In the genomic region with DNA sequence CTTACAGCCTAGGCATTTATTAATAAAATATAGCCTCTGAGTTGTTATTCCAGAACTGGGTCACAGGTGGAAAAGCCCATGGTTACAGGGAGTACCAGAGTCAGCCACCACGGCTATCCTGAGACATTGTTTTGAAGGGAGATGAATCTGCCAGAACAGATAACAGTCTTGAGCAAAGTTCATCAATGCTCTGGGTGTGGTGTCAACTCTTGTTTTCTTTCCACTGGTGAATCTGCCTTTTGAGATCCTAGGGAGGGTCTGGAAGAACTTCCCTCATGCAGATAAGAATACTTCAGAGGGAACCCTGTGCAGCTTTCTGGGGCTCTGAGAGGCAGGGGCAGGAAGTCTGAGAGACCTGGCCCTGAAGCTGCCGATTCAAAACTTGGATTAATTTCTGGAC, we compare ENCODE assay signal across 31 mouse cellular contexts. TPM values are rescaled to one million over a fixed set of nuclear protein-coding genes. Genes with fewer than 3 reads are reported as not detected.
DNase-seq lines count a peak whose midpoint lies in the region; ATAC-seq and TF ChIP-seq lines count a peak whose summit lies in the region.
"Had no signal": no experiment of that assay in that cellular context is flagged by ENCODE, and none has a peak within 500 bp of the region (broad histone marks: within the 10 kb centered on the region; RNA-seq: fewer than 3 reads in every experiment).

No protein-coding gene starts in this region.

- H3K4me1 ChIP-seq in liver, embryonic 11.5 days (replicated peaks; ENCODE audit: control insufficient read depth, insufficient read depth, low read length): no peaks in the 10 kb centered on the region
- H3K4me1 ChIP-seq in liver, postnatal 0 days (ENCODE audit: insufficient read depth): no peaks in the 10 kb centered on the region
- peaks cover 3% of the 10 kb centered on the region; the same call in 1 of the 2 replicates for H3K4me1 ChIP-seq in lung, adult 2 months (ENCODE audit: control insufficient read depth, insufficient read depth, low read length)
- H3K4me1 ChIP-seq: embryonic facial prominence, embryonic 13.5 days; embryonic facial prominence, embryonic 15.5 days; forebrain, embryonic 10.5 days; forebrain, embryonic 12.5 days had no signal

- H3K4me3 ChIP-seq in liver, embryonic 11.5 days (ENCODE audit: low read depth, low read length): no peak overlapping the region
- H3K4me3 ChIP-seq in liver, postnatal 0 days (ENCODE audit: low read depth, low read length): no peak overlapping the region
- no peak overlapping the region for H3K4me3 ChIP-seq in lung, adult 2 months (replicated peaks; ENCODE audit: extremely low read depth, low read depth, low read length)
- H3K4me3 ChIP-seq: embryonic facial prominence, embryonic 13.5 days; embryonic facial prominence, embryonic 15.5 days; erythroblast, embryonic 14.5 days; forebrain, embryonic 10.5 days; forebrain, embryonic 12.5 days had no signal

- H3K36me3 ChIP-seq in liver, embryonic 11.5 days (ENCODE audit: control insufficient read depth, insufficient read depth, low read length): no peaks in the 10 kb centered on the region
- no peaks in the 10 kb centered on the region for H3K36me3 ChIP-seq in liver, postnatal 0 days (replicated peaks; ENCODE audit: insufficient read depth, low read length)
- H3K36me3 ChIP-seq: embryonic facial prominence, embryonic 13.5 days; embryonic facial prominence, embryonic 15.5 days; forebrain, embryonic 10.5 days; forebrain, embryonic 12.5 days; G1E had no signal

- peak; percentile 67 for ATAC-seq in liver, embryonic 11.5 days (replicated peaks; ENCODE audit: low FRiP score)
- no peak for ATAC-seq in liver, postnatal 0 days
- ATAC-seq: activated CD4-positive, CD25-positive, alpha-beta regulatory T cell, adult 4 months; CD4-positive, CD25-positive, alpha-beta regulatory T cell, adult 4 months; forebrain, embryonic 14.5 days; Patski had no signal

- TF ChIP-seq POLR2A in lung, adult 2 months (IDR thresholded peaks at IDR 0.05; ENCODE audit: borderline replicate concordance, extremely low read depth, low read depth, low read length): no peak

- no peaks in the 10 kb centered on the region for H3K9me3 ChIP-seq in liver, embryonic 11.5 days (ENCODE audit: control insufficient read depth, low read length)
- no peaks in the 10 kb centered on the region for H3K9me3 ChIP-seq in liver, postnatal 0 days (ENCODE audit: low read length)
- H3K9me3 ChIP-seq: embryonic facial prominence, embryonic 13.5 days; embryonic facial prominence, embryonic 15.5 days; forebrain, embryonic 10.5 days; forebrain, embryonic 12.5 days had no signal

- intact Hi-C loops in heart, postnatal 14 days (cut with DNase I): no loop called here

- TF ChIP-seq CTCF in liver, postnatal 0 days (IDR thresholded peaks at IDR 0.05; ENCODE audit: low read depth): no peak
- TF ChIP-seq CTCF in lung, adult 2 months (IDR thresholded peaks at IDR 0.05; ENCODE audit: insufficient read depth, low read length): no peak

- no peak overlapping the region for H3K9ac ChIP-seq in liver, embryonic 11.5 days (ENCODE audit: low read depth, low read length)
- H3K9ac ChIP-seq in liver, postnatal 0 days (replicated peaks): no peak overlapping the region
- H3K9ac ChIP-seq: embryonic facial prominence, embryonic 13.5 days; embryonic facial prominence, embryonic 15.5 days; forebrain, embryonic 12.5 days had no signal

- no peak overlapping the region for H3K4me2 ChIP-seq in liver, embryonic 11.5 days
- H3K4me2 ChIP-seq in liver, postnatal 0 days (ENCODE audit: low read depth, low read length): no peak overlapping the region
- H3K4me2 ChIP-seq: embryonic facial prominence, embryonic 13.5 days; embryonic facial prominence, embryonic 15.5 days; forebrain, embryonic 12.5 days had no signal

- H3K27me3 ChIP-seq in liver, embryonic 11.5 days (replicated peaks; ENCODE audit: control insufficient read depth, insufficient read depth, low read length): no peaks in the 10 kb centered on the region
- no peaks in the 10 kb centered on the region for H3K27me3 ChIP-seq in liver, postnatal 0 days (ENCODE audit: insufficient read depth, low read length)
- H3K27me3 ChIP-seq: CH12.LX; embryonic facial prominence, embryonic 13.5 days; embryonic facial prominence, embryonic 15.5 days; forebrain, embryonic 12.5 days; Patski had no signal

- no peak overlapping the region for H3K27ac ChIP-seq in liver, embryonic 11.5 days (ENCODE audit: low read depth, low read length)
- H3K27ac ChIP-seq in liver, postnatal 0 days (ENCODE audit: low read depth): no peak overlapping the region
- H3K27ac ChIP-seq: embryonic facial prominence, embryonic 13.5 days; embryonic facial prominence, embryonic 15.5 days; forebrain, embryonic 10.5 days; forebrain, embryonic 12.5 days had no signal

- no peak for TF ChIP-seq EP300 in liver, postnatal 0 days (IDR thresholded peaks at IDR 0.05; ENCODE audit: low read depth)

- peak; percentile 87 for DNase-seq in heart, adult 11 months
- DNase-seq in heart, postnatal 14 days: no peak
- no peak for DNase-seq in liver, embryonic 11.5 days (ENCODE audit: low spot score)
- no peak for DNase-seq in liver, postnatal 0 days
- peak; percentile 14 for DNase-seq in lung, postnatal 10 days
- no peak for DNase-seq in lung, adult 2 months
- DNase-seq in lung, postnatal 36 days: peak; percentile 51
- no peak for DNase-seq in lung, adult 18-20 months
- DNase-seq: adrenal gland, adult 8-10 months; adrenal gland, postnatal 14 days; adrenal gland, postnatal 36 days; B cell, adult 2 months; cerebellum, adult 11 months; cerebellum, adult 18-20 months; cerebellum, adult 8-10 months; cerebellum, adult 9-11 months; cerebellum, postnatal 14 days; cerebellum, postnatal 36 days; embryo, embryonic 11 days had no signal

- 43% methylated on average over 2 of the region's 2 CpGs for WGBS in liver, embryonic 11.5 days
- WGBS in liver, postnatal 0 days (ENCODE audit: insufficient replicate concordance): 50% methylated on average over 2 of the region's 2 CpGs
- 43% methylated on average over 2 of the region's 2 CpGs for WGBS in lung, adult 2 months

RNA-seq across cellular contexts. Expression of a gene that starts 29.7 kb away (rescaled TPM):
- total RNA-seq in heart, postnatal 14 days (2021): 100 to 1,000 TPM in 1 of 2 experiments, 10 to 100 TPM in 1; 99.2 to 103 TPM
- polyA plus RNA-seq in liver, embryonic 11.5 days (2014; fragmentation: Nextera tagmentation; extraction: Ambion mirVana): 2.2 and 2.7 TPM in 2 replicates
- 2.5 and 3.1 TPM in 2 replicates for polyA plus RNA-seq in liver, postnatal 0 days (2015; fragmentation: Nextera tagmentation; extraction: Ambion mirVana)
- polyA plus RNA-seq in lung, adult 2 months (2012; rRNA removed): 75.4 and 83.5 TPM in 2 replicates
- total RNA-seq: CH12.LX; common myeloid progenitor, adult 5-6 weeks had no signal
- polyA plus RNA-seq: CD4-positive, CD25-positive, alpha-beta regulatory T cell, adult 4 months; G1E had no signal

Comparison
In these comparisons a context has a peak if more than half of its experiments do, and no peak if none do; other contexts are left out.
1. DNase-seq: peak in heart, adult 11 months (single experiment), lung, postnatal 10 days (single experiment) and lung, postnatal 36 days (single experiment); none in heart, postnatal 14 days (0 of 2), liver, embryonic 11.5 days (single experiment), liver, postnatal 0 days (single experiment), lung, adult 2 months (single experiment) and lung, adult 18-20 months (0 of 2).
2. RNA of a gene that starts 29.7 kb away (polyA plus RNA-seq): 75.4 to 83.5 TPM in lung, adult 2 months; 2.5 to 3.1 TPM in liver, postnatal 0 days and 2.2 to 2.7 TPM in liver, embryonic 11.5 days; every median in the first group is over 10 times any median in the second.